Mouse (Mus musculus): ENCODE data around the gene Rtn4rl2. TPM values are rescaled to one million over a fixed set of nuclear protein-coding genes. Genes with fewer than 3 reads are reported as not detected.

The Rtn4rl2 gene
- polyA plus RNA-seq, 1 experiment from 2014 or later, result 3.6 TPM

- Histone ChIP-seq H3K27me3 (peaks cover 58% of the 10 kb centered on the region), H3K4me3 (replicated peaks) (peak overlapping the region; percentile 49), H3K36me3 (no peaks in the 10 kb centered on the region), H3K4me2 (replicated peaks) (peak overlapping the region; percentile 91), H3K9me3 (no peaks in the 10 kb centered on the region), H3K4me1 (replicated peaks) (peaks cover 27% of the 10 kb centered on the region), H3K27ac (no peak overlapping the region), H3K9ac (replicated peaks) (peak overlapping the region; percentile 65)
- ATAC-seq, result peak; percentile 3; the same call in 1 of the 2 replicates
- WGBS, result under 1% methylated on average over 47 of the region's 47 CpGs
These were observed 47.2 kb downstream of the Rtn4rl2 start for GRCm38 (mm10) chr2:84838993-84839980.

- Histone ChIP-seq H3K4me2 (replicated peaks) (peak within 1 kb of the TSS; percentile 91), H3K27ac (no peak within 1 kb of the TSS), H3K4me1 (replicated peaks) (peaks cover 27% of the 10 kb centered on the region), H3K9ac (replicated peaks) (peak within 1 kb of the TSS; percentile 65; the same call in 1 of the 2 replicates), H3K4me3 (replicated peaks) (peak within 1 kb of the TSS; percentile 49), H3K27me3 (peaks cover 58% of the 10 kb centered on the region), H3K9me3 (no peaks in the 10 kb centered on the region), H3K36me3 (no peaks in the 10 kb centered on the region)
- 18% methylated on average over 10 of the region's 10 CpGs for WGBS
- ATAC-seq, result no peak
These were observed 47.9 kb downstream of the Rtn4rl2 start, which contains the start of gene Slc43a1 for GRCm38 (mm10) chr2:84838593-84838949. TSS of gene Slc43a1 (plus strand) at chr2:84838850.

- Histone ChIP-seq H3K4me1 (replicated peaks) (peaks cover 27% of the 10 kb centered on the region), H3K27me3 (peaks cover 58% of the 10 kb centered on the region), H3K4me3 (replicated peaks) (no peak overlapping the region), H3K36me3 (no peaks in the 10 kb centered on the region), H3K9ac (replicated peaks) (no peak overlapping the region), H3K27ac (no peak overlapping the region), H3K9me3 (no peaks in the 10 kb centered on the region), H3K4me2 (replicated peaks) (no peak overlapping the region)
- no peak for ATAC-seq
- WGBS, result 30% methylated on average over 9 of the region's 9 CpGs
These were observed 48.5 kb downstream of the Rtn4rl2 start for GRCm38 (mm10) chr2:84837817-84838592.

DNA sequence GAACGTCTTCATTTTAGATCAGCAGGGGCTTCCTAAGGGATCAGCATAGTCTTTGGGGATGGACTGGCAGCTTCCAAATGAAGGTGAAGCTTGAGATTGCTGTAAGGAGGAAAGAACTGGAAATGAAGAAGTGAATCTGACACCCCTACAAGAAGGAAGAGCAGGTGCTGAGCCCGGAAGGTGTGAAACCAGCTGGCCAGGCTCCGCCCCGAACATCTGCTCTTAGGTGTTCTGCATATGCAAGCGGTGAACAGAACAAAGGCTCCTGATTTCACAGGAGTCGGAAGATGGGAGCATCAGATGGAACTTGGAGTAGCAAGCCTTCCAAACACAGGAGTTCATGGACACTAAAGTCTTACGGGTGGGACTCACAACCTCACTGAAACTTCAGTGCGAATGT, 49.4 kb downstream of the Rtn4rl2 start:
- no peak for ATAC-seq

DNA sequence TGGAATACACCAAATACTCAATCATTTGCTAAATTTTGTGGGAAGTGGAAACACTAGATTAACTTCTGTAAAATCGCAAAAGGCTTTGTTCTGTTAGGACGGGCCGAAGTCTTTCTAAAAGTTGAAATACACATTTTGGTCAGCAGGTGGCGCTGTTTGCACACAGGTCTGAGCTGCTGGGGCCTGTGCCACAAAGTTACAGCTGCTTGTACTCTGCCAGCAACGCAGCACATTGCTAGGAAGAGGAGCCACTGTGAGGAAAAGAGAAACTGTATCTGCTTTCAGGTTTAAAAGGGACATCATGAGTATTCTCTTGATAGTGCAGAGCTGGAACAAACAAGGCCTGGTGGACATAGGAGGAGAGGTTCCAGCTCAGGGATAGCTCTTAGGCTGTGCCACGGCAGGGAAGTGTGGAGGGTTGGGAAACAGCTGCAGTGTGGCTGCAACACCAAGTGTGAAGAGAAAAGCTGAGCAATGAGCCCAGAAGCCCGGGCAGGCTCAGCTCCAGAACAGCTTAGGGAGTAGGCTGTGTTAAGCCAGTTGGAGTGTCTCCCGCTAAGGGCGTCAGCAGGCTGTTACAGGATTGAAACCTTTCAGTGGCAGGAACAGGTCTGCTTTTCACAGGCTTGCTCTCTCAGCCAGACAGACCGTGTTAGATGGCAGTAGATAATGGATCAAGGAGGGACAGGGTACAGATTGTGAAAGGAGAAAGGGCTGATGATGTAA, 54.7 kb downstream of the Rtn4rl2 start:
- peaks cover 5% of the 10 kb centered on the region; the same call in 1 of the 2 replicates for H3K27me3 ChIP-seq
- no peak overlapping the region for H3K9ac ChIP-seq (replicated peaks)
- ATAC-seq, result peak; percentile 68
- H3K27ac ChIP-seq, result no peak overlapping the region
- H3K9me3 ChIP-seq, result no peaks in the 10 kb centered on the region
- H3K4me1 ChIP-seq (replicated peaks), result peaks cover 13% of the 10 kb centered on the region
- no peak overlapping the region for H3K4me3 ChIP-seq (replicated peaks)
- 35% methylated on average over 10 of the region's 10 CpGs for WGBS
- H3K36me3 ChIP-seq, result peaks cover 12% of the 10 kb centered on the region
- H3K4me2 ChIP-seq (replicated peaks), result no peak overlapping the region

More for the DNA sequence above, 49.4 kb downstream of the Rtn4rl2 start:
- Histone ChIP-seq H3K4me3 (replicated peaks) (no peak overlapping the region), H3K4me2 (replicated peaks) (no peak overlapping the region), H3K36me3 (no peaks in the 10 kb centered on the region), H3K9ac (replicated peaks) (no peak overlapping the region), H3K27ac (no peak overlapping the region), H3K9me3 (no peaks in the 10 kb centered on the region), H3K4me1 (replicated peaks) (peaks cover 27% of the 10 kb centered on the region), H3K27me3 (peaks cover 57% of the 10 kb centered on the region)
- 67% methylated on average over 8 of the region's 8 CpGs for WGBS

DNA sequence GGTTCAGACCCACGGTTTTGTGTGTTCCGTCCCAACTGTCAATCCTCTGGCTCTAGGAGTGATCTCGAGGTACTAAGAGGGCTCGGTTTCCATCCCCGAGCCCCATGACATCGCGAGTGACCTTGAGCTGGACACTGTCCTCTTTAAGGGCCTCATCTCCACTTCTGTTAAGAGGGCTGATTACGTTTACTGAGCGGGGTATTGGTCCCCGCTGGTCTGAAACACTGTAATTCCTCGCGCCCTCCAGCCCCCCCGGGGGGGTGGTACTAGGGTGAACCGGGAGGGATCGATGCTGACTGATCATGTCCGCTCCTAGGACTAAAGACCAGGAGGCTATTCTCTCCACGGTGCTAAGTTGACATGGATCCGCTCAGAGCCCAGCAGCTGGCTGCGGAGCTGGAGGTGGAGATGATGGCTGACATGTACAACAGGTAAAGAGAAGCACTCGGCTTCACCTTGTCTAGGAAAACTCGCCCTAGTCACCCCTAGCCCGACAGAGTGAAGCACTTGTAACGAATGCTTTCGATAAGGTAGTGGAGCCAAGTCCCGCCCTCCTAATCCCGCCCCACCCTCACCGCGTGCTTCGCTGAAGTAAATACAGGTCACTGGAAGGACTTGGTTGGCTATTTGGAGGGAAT, 59.1 kb downstream of the Rtn4rl2 start:
- Histone ChIP-seq H3K27ac (no peak overlapping the region), H3K4me3 (replicated peaks) (peak overlapping the region; percentile 94), H3K9ac (replicated peaks) (peak overlapping the region; percentile 81), H3K9me3 (no peaks in the 10 kb centered on the region), H3K36me3 (peaks cover 12% of the 10 kb centered on the region), H3K27me3 (peaks cover 8% of the 10 kb centered on the region; the same call in 1 of the 2 replicates), H3K4me2 (replicated peaks) (peak overlapping the region; percentile 100), H3K4me1 (replicated peaks) (peaks cover 16% of the 10 kb centered on the region)
- WGBS, result under 1% methylated on average over 29 of the region's 29 CpGs
- ATAC-seq, result no peak; the same call in 1 of the 2 replicates

- peak within 1 kb of the TSS; percentile 94 for H3K4me3 ChIP-seq (replicated peaks)
- H3K27me3 ChIP-seq, result peaks cover 11% of the 10 kb centered on the region
- WGBS, result under 1% methylated on average over 34 of the region's 34 CpGs
- peak within 1 kb of the TSS; percentile 81 for H3K9ac ChIP-seq (replicated peaks)
- ATAC-seq, result peak; percentile 94
- no peaks in the 10 kb centered on the region for H3K9me3 ChIP-seq
- 0 out of 2 replicates have a peak within 1 kb of the TSS, but pooled peaks have one; percentile 9 for H3K27ac ChIP-seq
- H3K36me3 ChIP-seq, result peaks cover 12% of the 10 kb centered on the region
- peak within 1 kb of the TSS; percentile 100 for H3K4me2 ChIP-seq (replicated peaks)
- H3K4me1 ChIP-seq (replicated peaks), result peaks cover 16% of the 10 kb centered on the region
These were observed 59.8 kb downstream of the Rtn4rl2 start, which contains the start of gene Timm10 for GRCm38 (mm10) chr2:84826488-84827282. TSS of gene Timm10 (plus strand) at chr2:84826997.

DNA sequence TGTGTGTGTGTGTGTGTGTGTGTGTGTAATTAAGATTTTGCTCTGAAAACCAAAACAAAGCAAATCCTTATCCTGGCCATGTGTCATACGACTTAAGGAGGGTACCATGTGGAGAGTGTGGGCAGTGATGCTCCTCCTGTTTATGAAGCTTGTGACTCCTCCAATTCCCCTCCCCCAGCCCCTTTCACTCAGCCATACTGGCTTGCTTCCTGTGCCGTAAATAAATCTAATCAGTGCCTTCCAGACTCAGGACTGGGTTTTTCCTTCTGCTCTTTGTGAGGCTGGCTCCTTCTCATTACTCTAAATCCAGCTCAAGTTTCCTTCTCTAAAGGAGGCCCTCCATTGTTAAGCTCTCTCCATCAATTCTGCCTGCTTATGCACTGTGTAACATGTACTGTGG, 63.3 kb downstream of the Rtn4rl2 start:
- H3K4me3 ChIP-seq (replicated peaks), result no peak overlapping the region
- no peak overlapping the region for H3K27ac ChIP-seq
- H3K9ac ChIP-seq (replicated peaks), result no peak overlapping the region
- ATAC-seq, result no peak
- peaks cover 21% of the 10 kb centered on the region for H3K27me3 ChIP-seq
- WGBS, result 55% methylated on average over 2 of the region's 2 CpGs
- H3K9me3 ChIP-seq, result no peaks in the 10 kb centered on the region
- no peaks in the 10 kb centered on the region for H3K36me3 ChIP-seq
- no peak overlapping the region for H3K4me2 ChIP-seq (replicated peaks)
- peaks cover 13% of the 10 kb centered on the region for H3K4me1 ChIP-seq (replicated peaks)

GRCm38 (mm10) chr2:84822552-84822951, 64.0 kb downstream of the Rtn4rl2 start, which contains the start of gene Smtnl1:
TSS of gene Smtnl1 (minus strand) at chr2:84822652.
- Histone ChIP-seq H3K27ac (no peak within 1 kb of the TSS), H3K4me2 (replicated peaks) (no peak within 1 kb of the TSS), H3K4me1 (replicated peaks) (peaks cover 6% of the 10 kb centered on the region), H3K36me3 (no peaks in the 10 kb centered on the region), H3K9ac (replicated peaks) (no peak within 1 kb of the TSS), H3K27me3 (peaks cover 21% of the 10 kb centered on the region), H3K9me3 (no peaks in the 10 kb centered on the region), H3K4me3 (replicated peaks) (no peak within 1 kb of the TSS)
- no peak for ATAC-seq
- 68% methylated on average over 13 of the region's 13 CpGs for WGBS
